Mouse (Mus musculus): Measurements from ENCODE around the gene Zfp334. TPM values are rescaled to one million over a fixed set of nuclear protein-coding genes. Genes with fewer than 3 reads are reported as not detected.

Zfp334 gene
- polyA plus RNA-seq (2015; fragmentation: Nextera tagmentation; extraction: Ambion mirVana): 6.8 and 9.0 TPM in 2 replicates

DNA sequence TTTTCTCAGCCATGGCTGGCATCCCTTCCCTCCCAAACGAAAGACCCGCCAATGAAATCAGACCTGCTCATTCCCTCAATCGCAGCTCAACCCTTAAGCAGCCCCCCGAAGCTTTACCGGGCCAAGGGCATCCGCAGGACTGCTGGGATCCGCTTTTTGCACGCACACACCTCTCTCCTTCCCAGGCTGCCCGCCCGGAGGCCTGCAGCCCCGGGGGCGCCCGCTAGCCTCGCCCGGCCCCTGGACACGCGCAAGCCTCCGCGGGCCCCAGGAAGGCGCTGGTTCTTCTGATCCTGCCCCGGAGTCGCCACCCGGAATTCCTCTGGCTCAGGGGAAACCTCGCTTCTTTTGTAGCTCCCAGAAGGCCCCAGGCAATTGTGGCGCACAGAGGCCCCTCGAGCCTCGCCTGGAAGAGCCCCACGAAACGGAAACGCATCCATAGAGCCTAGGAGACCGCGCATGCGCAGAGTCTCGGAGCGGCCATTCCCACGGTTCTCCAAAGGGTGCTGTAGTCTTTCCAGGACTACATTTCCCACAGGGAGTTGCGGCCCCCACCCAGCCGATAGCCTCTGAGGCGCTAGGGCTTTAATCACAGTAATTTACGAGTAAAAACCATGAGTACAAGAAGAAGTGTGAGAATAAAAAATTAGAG is at the start of gene Zfp334:
Gene Zfp334, minus strand, starts transcription at position 416 of the 652 bp plus-strand sequence.
- WGBS: under 1% methylated on average over 40 of the region's 40 CpGs
- Histone ChIP-seq H3K27ac (ENCODE audit: low read depth, low read length) (peak within 1 kb of the TSS; percentile 85), H3K4me1 (ENCODE audit: control insufficient read depth, insufficient read depth, low read depth, low read length) (peaks cover 7% of the 10 kb centered on the region), H3K9ac (ENCODE audit: low read depth, low read length) (peak within 1 kb of the TSS; percentile 94), H3K36me3 (ENCODE audit: control insufficient read depth, insufficient read depth, low read length) (peaks cover 24% of the 10 kb centered on the region), H3K27me3 (replicated peaks; ENCODE audit: control insufficient read depth, insufficient read depth, low read length) (no peaks in the 10 kb centered on the region), H3K9me3 (ENCODE audit: control insufficient read depth, low read length) (no peaks in the 10 kb centered on the region), H3K4me3 (ENCODE audit: low read length) (peak within 1 kb of the TSS; percentile 81), H3K4me2 (ENCODE audit: low read length) (peak within 1 kb of the TSS; percentile 76)
- peak; percentile 93 for ATAC-seq

GRCm38 (mm10) chr2:165428694-165429093 is 40.6 kb upstream of the Zfp334 start:
- no peak for ATAC-seq
- H3K27ac ChIP-seq (ENCODE audit: low read depth, low read length): no peak overlapping the region
- 49% methylated on average over 7 of the region's 7 CpGs for WGBS
- H3K4me1 ChIP-seq (ENCODE audit: control insufficient read depth, insufficient read depth, low read depth, low read length): no peaks in the 10 kb centered on the region
- H3K36me3 ChIP-seq (ENCODE audit: control insufficient read depth, insufficient read depth, low read length): no peaks in the 10 kb centered on the region
- no peaks in the 10 kb centered on the region for H3K9me3 ChIP-seq (ENCODE audit: control insufficient read depth, low read length)
- no peak overlapping the region for H3K4me3 ChIP-seq (ENCODE audit: low read length)
- no peak overlapping the region for H3K4me2 ChIP-seq (ENCODE audit: low read length)
- no peak overlapping the region for H3K9ac ChIP-seq (ENCODE audit: low read depth, low read length)
- H3K27me3 ChIP-seq (replicated peaks; ENCODE audit: control insufficient read depth, insufficient read depth, low read length): 0 out of 2 replicates have a peak, but pooled peaks cover 2% of the 10 kb centered on the region

- Histone ChIP-seq H3K4me2 (ENCODE audit: low read length) (no peak overlapping the region), H3K9ac (ENCODE audit: low read depth, low read length) (no peak overlapping the region), H3K4me1 (ENCODE audit: control insufficient read depth, insufficient read depth, low read depth, low read length) (peaks cover 9% of the 10 kb centered on the region), H3K4me3 (ENCODE audit: low read length) (no peak overlapping the region), H3K27ac (ENCODE audit: low read depth, low read length) (peak overlapping the region; percentile 71), H3K9me3 (ENCODE audit: control insufficient read depth, low read length) (no peaks in the 10 kb centered on the region), H3K27me3 (replicated peaks; ENCODE audit: control insufficient read depth, insufficient read depth, low read length) (no peaks in the 10 kb centered on the region), H3K36me3 (ENCODE audit: control insufficient read depth, insufficient read depth, low read length) (no peaks in the 10 kb centered on the region)
- peak; percentile 26; the same call in 1 of the 2 replicates for ATAC-seq
- WGBS: 46% methylated on average over 2 of the region's 2 CpGs
These were observed 32.1 kb upstream of the Zfp334 start for GRCm38 (mm10) chr2:165420195-165420594.

GRCm38 (mm10) chr2:165419670-165420111 is 31.6 kb upstream of the Zfp334 start:
- H3K9me3 ChIP-seq (ENCODE audit: control insufficient read depth, low read length): no peaks in the 10 kb centered on the region
- H3K27me3 ChIP-seq (replicated peaks; ENCODE audit: control insufficient read depth, insufficient read depth, low read length): no peaks in the 10 kb centered on the region
- H3K36me3 ChIP-seq (ENCODE audit: control insufficient read depth, insufficient read depth, low read length): no peaks in the 10 kb centered on the region
- 35% methylated on average over 4 of the region's 4 CpGs for WGBS
- peaks cover 9% of the 10 kb centered on the region for H3K4me1 ChIP-seq (ENCODE audit: control insufficient read depth, insufficient read depth, low read depth, low read length)
- peak; percentile 88 for ATAC-seq
- H3K9ac ChIP-seq (ENCODE audit: low read depth, low read length): no peak overlapping the region
- H3K4me3 ChIP-seq (ENCODE audit: low read length): no peak overlapping the region
- H3K4me2 ChIP-seq (ENCODE audit: low read length): no peak overlapping the region
- H3K27ac ChIP-seq (ENCODE audit: low read depth, low read length): peak overlapping the region; percentile 71

DNA sequence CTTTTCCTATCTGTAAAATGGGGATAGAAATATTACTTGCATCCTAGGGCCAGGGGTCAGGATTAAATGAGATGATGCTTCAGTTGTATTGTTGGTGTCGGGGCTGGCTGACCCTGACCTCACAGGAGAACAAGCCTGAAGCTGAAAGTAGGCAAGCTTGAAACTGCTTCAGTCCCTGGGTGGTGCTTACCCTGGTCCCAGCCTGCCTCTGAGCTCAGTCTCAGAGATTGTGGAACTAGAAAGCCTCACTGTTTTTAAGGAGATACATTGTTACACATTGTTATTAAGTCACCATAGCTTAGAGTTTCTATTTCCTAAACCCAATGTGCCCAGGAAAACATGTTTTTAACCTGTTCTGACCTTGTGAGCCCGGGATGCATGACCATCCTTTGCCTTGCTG is 30.5 kb upstream of the Zfp334 start:
- no peak overlapping the region for H3K4me3 ChIP-seq (ENCODE audit: low read length)
- no peaks in the 10 kb centered on the region for H3K9me3 ChIP-seq (ENCODE audit: control insufficient read depth, low read length)
- ATAC-seq: no peak
- no peak overlapping the region for H3K4me2 ChIP-seq (ENCODE audit: low read length)
- H3K4me1 ChIP-seq (ENCODE audit: control insufficient read depth, insufficient read depth, low read depth, low read length): peaks cover 9% of the 10 kb centered on the region
- WGBS: 83% methylated on average over 2 of the region's 2 CpGs
- no peaks in the 10 kb centered on the region for H3K36me3 ChIP-seq (ENCODE audit: control insufficient read depth, insufficient read depth, low read length)
- no peaks in the 10 kb centered on the region for H3K27me3 ChIP-seq (replicated peaks; ENCODE audit: control insufficient read depth, insufficient read depth, low read length)
- no peak overlapping the region for H3K9ac ChIP-seq (ENCODE audit: low read depth, low read length)
- no peak overlapping the region for H3K27ac ChIP-seq (ENCODE audit: low read depth, low read length)

DNA sequence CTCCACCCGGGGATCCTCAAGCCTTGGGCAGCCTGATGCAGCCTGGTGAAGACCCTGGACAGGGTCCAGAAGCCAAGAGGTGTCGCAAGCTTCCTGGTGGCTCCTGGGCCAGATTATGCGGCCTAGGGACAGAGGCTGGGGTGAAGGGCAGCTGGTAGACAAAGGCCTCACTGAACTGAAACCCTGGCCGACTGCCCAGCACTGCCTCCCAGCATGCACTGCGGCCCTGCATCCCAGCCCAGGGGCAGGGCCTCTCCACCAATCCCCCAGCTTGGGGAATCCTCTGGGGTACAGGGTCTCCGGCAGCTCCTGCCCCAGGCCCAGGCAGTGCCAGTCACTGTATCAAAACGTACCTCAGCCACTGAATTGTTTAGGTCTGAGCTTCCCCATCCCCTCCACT is 29.2 kb upstream of the Zfp334 start:
- peak overlapping the region; percentile 46; the same call in 1 of the 2 replicates for H3K27ac ChIP-seq (ENCODE audit: low read depth, low read length)
- 36% methylated on average over 7 of the region's 7 CpGs for WGBS
- H3K9me3 ChIP-seq (ENCODE audit: control insufficient read depth, low read length): no peaks in the 10 kb centered on the region
- H3K4me1 ChIP-seq (ENCODE audit: control insufficient read depth, insufficient read depth, low read depth, low read length): peaks cover 9% of the 10 kb centered on the region
- no peak overlapping the region for H3K4me3 ChIP-seq (ENCODE audit: low read length)
- no peaks in the 10 kb centered on the region for H3K36me3 ChIP-seq (ENCODE audit: control insufficient read depth, insufficient read depth, low read length)
- H3K4me2 ChIP-seq (ENCODE audit: low read length): no peak overlapping the region
- no peaks in the 10 kb centered on the region for H3K27me3 ChIP-seq (replicated peaks; ENCODE audit: control insufficient read depth, insufficient read depth, low read length)
- H3K9ac ChIP-seq (ENCODE audit: low read depth, low read length): no peak overlapping the region
- peak; percentile 38 for ATAC-seq

DNA sequence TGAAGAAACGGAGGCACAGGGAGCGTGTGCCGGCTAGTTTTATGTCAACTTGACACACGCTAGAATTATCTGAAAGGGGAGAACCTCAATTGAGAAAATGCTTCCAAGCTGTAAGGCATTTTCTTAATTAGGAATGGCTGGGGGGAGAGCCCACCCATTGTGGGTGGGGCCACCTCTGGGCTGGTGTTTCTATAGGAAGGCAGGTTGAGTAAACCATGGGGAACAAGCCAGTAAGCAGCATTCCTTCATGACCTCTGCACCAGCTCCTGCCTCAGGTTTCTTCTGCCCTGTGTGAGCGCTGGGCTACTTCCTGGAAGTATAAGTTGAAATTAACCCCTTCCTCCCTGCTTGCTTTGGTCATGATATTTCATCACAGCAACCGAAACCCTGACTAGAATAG is 27.7 kb upstream of the Zfp334 start:
- WGBS: 72% methylated on average over 6 of the region's 6 CpGs
- no peaks in the 10 kb centered on the region for H3K36me3 ChIP-seq (ENCODE audit: control insufficient read depth, insufficient read depth, low read length)
- no peak overlapping the region for H3K27ac ChIP-seq (ENCODE audit: low read depth, low read length)
- H3K9ac ChIP-seq (ENCODE audit: low read depth, low read length): no peak overlapping the region
- no peaks in the 10 kb centered on the region for H3K27me3 ChIP-seq (replicated peaks; ENCODE audit: control insufficient read depth, insufficient read depth, low read length)
- no peaks in the 10 kb centered on the region for H3K9me3 ChIP-seq (ENCODE audit: control insufficient read depth, low read length)
- no peak overlapping the region for H3K4me3 ChIP-seq (ENCODE audit: low read length)
- no peak overlapping the region for H3K4me2 ChIP-seq (ENCODE audit: low read length)
- no peak for ATAC-seq
- peaks cover 9% of the 10 kb centered on the region for H3K4me1 ChIP-seq (ENCODE audit: control insufficient read depth, insufficient read depth, low read depth, low read length)

- Histone ChIP-seq H3K9me3 (ENCODE audit: control insufficient read depth, low read length) (no peaks in the 10 kb centered on the region), H3K27ac (ENCODE audit: low read depth, low read length) (peak overlapping the region; percentile 40), H3K9ac (ENCODE audit: low read depth, low read length) (no peak overlapping the region), H3K36me3 (ENCODE audit: control insufficient read depth, insufficient read depth, low read length) (no peaks in the 10 kb centered on the region), H3K27me3 (replicated peaks; ENCODE audit: control insufficient read depth, insufficient read depth, low read length) (no peaks in the 10 kb centered on the region), H3K4me3 (ENCODE audit: low read length) (no peak overlapping the region), H3K4me1 (ENCODE audit: control insufficient read depth, insufficient read depth, low read depth, low read length) (peaks cover 9% of the 10 kb centered on the region), H3K4me2 (ENCODE audit: low read length) (no peak overlapping the region)
- WGBS: 39% methylated on average over 11 of the region's 11 CpGs
- no peak for ATAC-seq
These were observed 27.2 kb upstream of the Zfp334 start for GRCm38 (mm10) chr2:165415141-165415721.

GRCm38 (mm10) chr2:165414321-165414720 is 26.3 kb upstream of the Zfp334 start:
- Histone ChIP-seq H3K9me3 (ENCODE audit: control insufficient read depth, low read length) (no peaks in the 10 kb centered on the region), H3K9ac (ENCODE audit: low read depth, low read length) (no peak overlapping the region), H3K4me2 (ENCODE audit: low read length) (no peak overlapping the region), H3K27me3 (replicated peaks; ENCODE audit: control insufficient read depth, insufficient read depth, low read length) (no peaks in the 10 kb centered on the region), H3K4me3 (ENCODE audit: low read length) (no peak overlapping the region), H3K36me3 (ENCODE audit: control insufficient read depth, insufficient read depth, low read length) (no peaks in the 10 kb centered on the region), H3K27ac (ENCODE audit: low read depth, low read length) (no peak overlapping the region), H3K4me1 (ENCODE audit: control insufficient read depth, insufficient read depth, low read depth, low read length) (peaks cover 5% of the 10 kb centered on the region)
- ATAC-seq: no peak
- WGBS: 79% methylated on average over 5 of the region's 5 CpGs

All from hindbrain, embryonic 16.5 days (tissue).